Mouse (Mus musculus) left cerebral cortex, postnatal 14 days (tissue): ENCODE data around the gene Tmem263. TPM values are rescaled to one million over a fixed set of nuclear protein-coding genes. Genes with fewer than 3 reads are reported as not detected.
A peak's percentile ranks its signal among the peaks of the same experiment; 100 is the strongest.

Experiments used
- DNase-seq, 2 experiments: peaks; one replicate each; pipeline ENCODE4 v3.0.0; 2021 to 2022; ENCODE audit warnings: low spot score in 2 of 2, mixed read lengths in 1 of 2
- intact Hi-C: fragments of 180-260 bp; cut with DNase I; formaldehyde crosslinking; loops from one replicate; pipeline ENCODE4 v1.15.1; 2025
- long read RNA-seq, 2 experiments: library from polyadenylated mRNA; stranded (forward); transcript quantifications; one replicate each; pipeline ENCODE4 v2.0.0; 2021
- total RNA-seq, 2 experiments: library from RNA; stranded (reverse); gene quantifications; 2 replicates each; pipeline ENCODE4 v1.2.3; 2021

Gene Tmem263
- 10 to 100 TPM; 33.7 to 37.5 TPM for total RNA-seq
- long read RNA-seq, experiment 1, transcript Tmem263-201 (3 exons, 3,616 nt): major isoform, 67 of 70 reads
- long read RNA-seq, experiment 1, partial matches to known transcripts: 0 of 70 reads
- long read RNA-seq, experiment 1, other reads (novel, unspliced or antisense): 2 of 70 reads
- long read RNA-seq, experiment 2, transcript Tmem263-201 (3 exons, 3,616 nt): major isoform, 57 of 64 reads
- long read RNA-seq, experiment 2, partial matches to known transcripts: 2 of 64 reads
- long read RNA-seq, experiment 2, other reads (novel, unspliced or antisense): 4 of 64 reads

- intact Hi-C loops: no loop called here
Measured at GRCm38 (mm10) chr10:85102247-85103084, at the start of gene Tmem263, which contains the start of gene Fhl4. Tmem263 (plus strand) TSS chr10:85102627. Fhl4 (minus strand) TSS chr10:85102495.

GRCm38 (mm10) chr10:85054876-85055275, 47.6 kb upstream of the Tmem263 start:
- no peak for DNase-seq
- intact Hi-C loops: no loop called here

More at GRCm38 (mm10) chr10:85102247-85103084, at the start of gene Tmem263, which contains the start of gene Fhl4:
- DNase-seq: peak; percentile 58 to 80

GRCm38 (mm10) chr10:85071605-85072152, 30.7 kb upstream of the Tmem263 start:
- no peak for DNase-seq
- intact Hi-C loops: no loop called here

DNA sequence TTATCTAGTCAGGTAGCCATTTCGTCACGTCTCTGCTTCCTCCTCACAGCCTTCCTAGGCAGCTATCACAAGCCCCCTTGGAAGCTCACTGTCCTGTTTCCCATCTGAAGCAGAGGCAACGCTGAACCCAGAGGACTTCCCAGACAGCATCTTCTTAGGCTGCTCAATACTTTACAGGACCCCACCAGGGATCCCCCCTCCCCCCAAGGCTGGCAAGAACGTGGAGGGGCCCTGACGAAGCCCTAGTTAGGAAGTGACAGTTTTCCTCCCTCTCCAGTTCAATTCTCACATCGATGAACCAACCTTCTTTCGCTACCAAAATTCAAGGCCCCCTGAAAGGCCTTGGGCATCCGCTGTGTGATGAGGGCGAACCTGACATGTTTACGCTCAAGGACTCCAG, 586 bp upstream of the Tmem263 start:
- intact Hi-C loops: no loop called here
- DNase-seq: no peak

- intact Hi-C loops: no loop called here
- DNase-seq: peak; percentile 23
Measured at GRCm38 (mm10) chr10:85103085-85103885, 858 bp downstream of the Tmem263 start.

DNA sequence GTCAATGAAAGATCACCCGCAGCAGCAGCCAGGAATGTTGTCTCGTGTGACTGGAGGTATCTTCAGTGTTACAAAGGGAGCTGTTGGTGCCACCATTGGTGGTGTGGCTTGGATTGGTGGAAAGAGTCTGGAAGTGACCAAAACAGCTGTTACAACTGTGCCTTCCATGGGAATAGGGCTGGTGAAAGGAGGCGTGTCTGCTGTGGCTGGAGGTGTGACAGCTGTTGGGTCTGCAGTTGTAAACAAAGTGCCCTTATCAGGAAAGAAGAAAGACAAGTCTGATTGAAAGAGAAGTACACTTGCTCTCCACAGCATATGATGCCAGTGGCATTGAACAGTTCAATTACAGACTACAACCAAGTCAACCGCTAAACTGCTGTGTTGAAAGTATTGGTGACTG, 12.0 kb downstream of the Tmem263 start:
- intact Hi-C loops: no loop called here
- no peak for DNase-seq

- no peak for DNase-seq
- intact Hi-C loops: no loop called here
Measured at GRCm38 (mm10) chr10:85125184-85125583, 22.8 kb downstream of the Tmem263 start.

DNA sequence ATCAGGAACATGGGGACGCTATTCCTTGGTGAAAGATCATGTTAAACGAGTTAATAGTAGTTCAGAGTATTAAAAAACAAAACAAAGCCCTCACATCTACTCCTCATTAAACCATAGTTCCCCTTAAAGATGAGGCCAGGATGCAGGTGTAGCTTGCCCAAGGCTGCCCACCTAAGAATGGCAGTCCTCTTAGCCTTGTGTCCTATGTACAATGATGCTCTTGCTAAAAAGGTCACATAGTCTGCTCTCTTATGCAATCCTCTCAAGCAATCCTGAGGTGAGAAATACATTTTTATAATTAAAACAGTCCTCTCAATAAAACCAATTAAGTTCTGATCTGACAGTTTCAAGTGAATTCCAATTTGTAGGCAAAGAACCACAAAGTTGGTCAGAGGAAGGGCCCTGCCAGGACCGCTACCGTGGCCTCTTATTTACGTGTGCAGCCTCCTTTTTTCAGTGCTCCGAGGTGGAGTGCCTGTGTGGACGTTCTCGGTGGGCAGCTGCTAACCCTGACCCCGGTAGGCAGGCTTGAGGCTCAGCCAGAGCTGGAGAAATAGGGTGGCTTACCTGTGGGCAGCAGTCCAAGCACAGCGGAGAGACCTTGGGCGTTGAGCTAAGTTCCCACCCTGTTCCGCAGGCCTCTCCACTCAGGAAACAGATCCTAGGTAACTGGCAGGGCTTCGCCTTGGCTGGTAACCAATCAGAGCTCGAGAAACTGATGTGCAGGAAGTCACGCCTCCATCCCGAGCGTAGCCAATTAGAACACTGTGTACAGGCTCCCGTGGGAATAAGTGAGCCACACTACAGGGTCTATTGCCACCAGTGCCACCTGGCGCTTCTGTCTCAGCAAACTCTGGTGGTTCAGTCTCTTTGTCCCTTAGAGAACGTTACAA, 25.2 kb downstream of the Tmem263 start, which contains the start of gene Mterf2:
Mterf2 (minus strand) TSS at position 633 of the 893 bp plus-strand sequence.
- intact Hi-C loops: no loop called here
- peak; percentile 97 to 99 for DNase-seq

- intact Hi-C loops: no loop called here
Measured at GRCm38 (mm10) chr10:85128453-85128852, 26.0 kb downstream of the Tmem263 start.

DNA sequence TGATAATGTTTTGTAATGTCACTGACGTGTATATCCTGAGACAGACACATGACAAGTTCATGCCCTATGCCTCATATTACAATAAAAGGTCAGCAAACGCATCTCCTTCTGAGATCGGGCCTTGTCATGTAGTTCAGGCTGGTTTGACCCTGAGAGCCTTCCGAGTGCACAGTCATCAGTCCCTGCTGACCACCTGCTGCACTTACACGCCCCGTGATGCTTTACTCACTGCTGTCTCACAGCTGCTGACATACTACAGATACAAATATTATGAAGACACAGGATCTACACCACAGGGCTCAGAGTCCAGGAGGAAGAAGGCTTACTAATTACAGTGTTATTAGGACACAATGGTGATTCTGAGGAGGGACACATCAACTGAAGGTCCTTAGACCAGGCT, 34.1 kb downstream of the Tmem263 start:
- no peak for DNase-seq
- intact Hi-C loops: no loop called here

More at GRCm38 (mm10) chr10:85128453-85128852, 26.0 kb downstream of the Tmem263 start:
- DNase-seq: peak in 1 of 2 experiments; percentile 9

DNA sequence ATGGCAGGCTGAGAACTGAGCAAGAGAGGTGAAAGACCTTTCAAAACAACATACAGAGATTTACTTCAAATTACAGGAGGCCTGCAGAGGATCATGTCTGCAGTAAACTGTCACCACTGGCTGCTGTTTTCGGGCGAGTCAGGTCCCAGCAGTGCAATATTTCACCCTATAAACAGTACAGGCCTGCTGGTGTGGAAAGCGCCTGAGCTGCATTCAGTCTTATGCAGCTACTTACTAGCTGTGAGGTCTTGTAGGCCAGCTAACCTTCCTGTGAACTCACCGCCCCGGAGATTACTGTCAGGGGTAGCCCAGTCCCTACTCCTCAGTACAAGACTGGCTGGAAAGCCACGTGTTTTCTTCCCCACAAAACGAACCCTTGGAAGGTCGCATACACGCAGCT, 39.0 kb downstream of the Tmem263 start:
- DNase-seq: no peak
- intact Hi-C loops: no loop called here

- no peak for DNase-seq
- intact Hi-C loops: no loop called here
Measured at GRCm38 (mm10) chr10:85146282-85146681, 43.9 kb downstream of the Tmem263 start.

GRCm38 (mm10) chr10:85149226-85149625, 46.8 kb downstream of the Tmem263 start:
- intact Hi-C loops: no loop called here
- DNase-seq: no peak

DNA sequence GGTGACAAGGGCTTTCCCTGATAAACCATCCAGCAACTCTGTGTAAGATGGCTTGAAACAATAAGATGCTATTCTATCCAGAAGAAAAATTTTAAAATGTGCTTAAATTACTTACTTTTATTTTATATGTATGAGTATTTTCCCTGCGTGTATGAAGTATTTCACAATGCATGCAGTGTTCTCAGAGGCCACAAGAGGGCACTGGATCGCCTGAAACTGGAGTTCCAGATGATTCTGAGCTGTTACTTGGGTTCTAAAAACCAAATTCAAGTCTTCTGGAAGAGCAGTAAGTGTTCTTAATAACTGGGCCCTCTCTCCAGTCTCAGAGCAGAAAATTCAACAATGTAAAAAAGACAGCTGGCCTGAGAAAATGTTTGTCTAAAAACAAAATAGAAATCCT, 51.8 kb downstream of the Tmem263 start:
- DNase-seq: peak; percentile 59 to 78
- intact Hi-C loops: no loop called here

GRCm38 (mm10) chr10:85157451-85157850, 55.0 kb downstream of the Tmem263 start:
- no peak for DNase-seq
- intact Hi-C loops: no loop called here

DNA sequence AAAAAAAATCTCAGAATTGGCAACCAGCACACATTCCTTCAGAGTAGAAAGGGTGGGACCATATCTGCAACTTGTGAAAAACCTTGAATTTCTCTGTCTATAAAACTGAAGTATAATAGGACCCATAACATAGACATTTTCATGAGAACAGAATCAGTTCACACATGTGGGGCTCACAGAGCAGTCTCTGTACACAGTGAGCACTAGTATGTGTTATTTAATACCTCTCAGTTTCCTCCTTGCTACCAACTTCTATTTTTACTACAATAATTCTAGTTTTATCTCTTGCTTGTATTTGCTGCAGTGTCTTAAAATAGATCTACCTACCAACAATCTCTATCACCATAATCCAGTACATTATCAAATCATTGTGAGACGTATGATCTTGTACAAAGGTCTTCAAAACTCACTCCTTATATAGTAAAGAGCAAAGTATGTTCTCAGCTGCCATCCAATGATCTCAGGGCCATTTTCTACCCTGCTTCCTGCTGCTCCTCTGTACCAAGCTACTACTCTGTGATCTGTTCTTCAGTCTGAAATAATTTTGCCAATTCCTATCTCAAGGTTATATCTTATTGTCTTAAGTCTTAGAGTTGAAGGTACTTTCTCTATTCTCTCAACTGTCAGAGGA, 57.7 kb downstream of the Tmem263 start:
- no peak for DNase-seq
- intact Hi-C loops: no loop called here

GRCm38 (mm10) chr10:85161745-85162351, 59.4 kb downstream of the Tmem263 start:
- intact Hi-C loops: no loop called here
- DNase-seq: peak; percentile 38 to 88

DNA sequence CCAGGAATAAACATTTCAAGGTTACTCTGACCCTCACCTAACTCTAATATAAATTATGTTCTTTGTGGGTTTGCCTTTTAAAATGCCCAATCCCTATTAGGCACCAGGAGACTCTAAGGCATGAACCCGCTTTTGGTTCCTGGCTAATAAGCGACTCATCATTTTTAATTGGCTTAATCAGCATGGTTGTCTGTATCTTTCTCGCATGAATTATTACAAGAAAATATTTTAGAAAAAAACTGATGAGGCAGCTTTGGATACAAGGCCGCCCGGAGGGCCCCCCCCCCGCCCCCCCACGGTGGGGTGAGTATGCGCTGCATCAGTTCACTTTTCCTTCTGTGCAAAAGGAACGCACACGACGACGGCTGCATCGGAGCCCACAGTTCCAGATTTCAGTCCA, 62.4 kb downstream of the Tmem263 start:
- DNase-seq: no peak
- intact Hi-C loops: no loop called here
